Mouse (Mus musculus): Measurements from ENCODE around the gene Pirb. TPM values are rescaled to one million over a fixed set of nuclear protein-coding genes. Genes with fewer than 3 reads are reported as not detected.

Pirb gene
- total and polyA plus RNA-seq, 3 experiments: 0.12 to 0.56 TPM; not detected in 1

GRCm38 (mm10) chr7:3693809-3694075 is 26.4 kb downstream of the Pirb start:
- Histone ChIP-seq H3K79me2 (ENCODE audit: control insufficient read depth, insufficient read depth, low read length, poor library complexity) (peaks cover 7% of the 10 kb centered on the region; the same call in 1 of the 2 replicates), H3K27me3 (ENCODE audit: control insufficient read depth in 1 of 2, insufficient read depth in 2 of 2, low read length in 2 of 2) (no peaks in the 10 kb centered on the region), H3K4me3 (ENCODE audit: control insufficient read depth in 1 of 2, insufficient read depth in 1 of 2, low read depth in 2 of 2, low read length in 2 of 2) (peak overlapping the region; percentile 73 to 79), H3K36me3 (ENCODE audit: control insufficient read depth in 1 of 2, insufficient read depth in 2 of 2, low read length in 2 of 2) (peaks cover 0 to 7% of the 10 kb centered on the region in 2 experiments; a peak in 3 of 4 replicates), H3K27ac (ENCODE audit: control insufficient read depth, low read depth, low read length) (peak overlapping the region; percentile 92), H3K4me1 (ENCODE audit: control insufficient read depth in 1 of 2, insufficient read depth in 2 of 2, low read length in 2 of 2) (peaks cover 4 to 17% of the 10 kb centered on the region in 2 experiments; a peak in 3 of 4 replicates), H3K9ac (ENCODE audit: control insufficient read depth, low read depth, low read length, poor library complexity, severe bottlenecking) (peak overlapping the region; percentile 73), H3K9me3 (replicated peaks; ENCODE audit: insufficient read depth, low read length) (no peaks in the 10 kb centered on the region)
- no peak for DNase-seq (ENCODE audit: low read depth, low spot score)
- TF ChIP-seq BHLHE40 (IDR thresholded peaks at IDR 0.05; ENCODE audit: borderline replicate concordance, low read depth, low read length): 0 out of 2 replicates have a peak, but pooled peaks have one; percentile 12
- no peak for TF ChIP-seq ZC3H11A (IDR thresholded peaks at IDR 0.05; ENCODE audit: low read depth, low read length)
- no peak for TF ChIP-seq MYB (IDR thresholded peaks at IDR 0.05; ENCODE audit: low read depth, low read length)
- peak; percentile 33; the same call in 1 of the 2 replicates for TF ChIP-seq MAX (IDR thresholded peaks at IDR 0.05; ENCODE audit: low read length)
- peak in 1 of 2 experiments; percentile 3; a peak in 1 of 4 replicates for TF ChIP-seq POLR2A (IDR thresholded peaks at IDR 0.05; ENCODE audit: control insufficient read depth in 1 of 2, insufficient read depth in 1 of 2, low read depth in 1 of 2, low read length in 2 of 2, poor library complexity in 1 of 2)
- peak; percentile 54; the same call in 1 of the 2 replicates for TF ChIP-seq MXI1 (IDR thresholded peaks at IDR 0.05; ENCODE audit: low read depth, low read length)
- TF ChIP-seq POLR2AphosphoS2 (IDR thresholded peaks at IDR 0.05; ENCODE audit: low read length): no peak
- no peak for TF ChIP-seq CTCF (IDR thresholded peaks at IDR 0.05 in 2 of 3, conservative IDR thresholded peaks at IDR 0.05 in 1 of 3; ENCODE audit: control insufficient read depth in 1 of 3, insufficient read depth in 1 of 3, low read depth in 2 of 3, low read length in 3 of 3, poor library complexity in 1 of 3, severe bottlenecking in 1 of 3)

GRCm38 (mm10) chr7:3692987-3693808 is 27.0 kb downstream of the Pirb start, which contains the start of gene Mboat7:
Gene Mboat7 (minus strand): TSS chr7:3693523.
- Histone ChIP-seq H3K4me1 (ENCODE audit: control insufficient read depth in 1 of 2, insufficient read depth in 2 of 2, low read length in 2 of 2) (peaks cover 4 to 17% of the 10 kb centered on the region in 2 experiments; a peak in 3 of 4 replicates), H3K36me3 (ENCODE audit: control insufficient read depth in 1 of 2, insufficient read depth in 2 of 2, low read length in 2 of 2) (peaks cover 0 to 7% of the 10 kb centered on the region in 2 experiments; a peak in 3 of 4 replicates), H3K27me3 (ENCODE audit: control insufficient read depth in 1 of 2, insufficient read depth in 2 of 2, low read length in 2 of 2) (no peaks in the 10 kb centered on the region), H3K27ac (ENCODE audit: control insufficient read depth, low read depth, low read length) (peak within 1 kb of the TSS; percentile 92), H3K9ac (ENCODE audit: control insufficient read depth, low read depth, low read length, poor library complexity, severe bottlenecking) (peak within 1 kb of the TSS; percentile 84), H3K9me3 (replicated peaks; ENCODE audit: insufficient read depth, low read length) (no peaks in the 10 kb centered on the region), H3K4me3 (ENCODE audit: control insufficient read depth in 1 of 2, insufficient read depth in 1 of 2, low read depth in 2 of 2, low read length in 2 of 2) (peak within 1 kb of the TSS; percentile 73 to 79), H3K79me2 (ENCODE audit: control insufficient read depth, insufficient read depth, low read length, poor library complexity) (peaks cover 7% of the 10 kb centered on the region; the same call in 1 of the 2 replicates)
- peak; percentile 98 for DNase-seq (ENCODE audit: low read depth, low spot score)
- TF ChIP-seq POLR2A (IDR thresholded peaks at IDR 0.05; ENCODE audit: control insufficient read depth in 1 of 2, insufficient read depth in 1 of 2, low read depth in 1 of 2, low read length in 2 of 2, poor library complexity in 1 of 2): peak; percentile 61 to 64; a peak in 2 of 4 replicates
- no peak for TF ChIP-seq MYC (IDR thresholded peaks at IDR 0.05; ENCODE audit: low read depth, low read length)
- TF ChIP-seq E2F4 (IDR thresholded peaks at IDR 0.05; ENCODE audit: borderline replicate concordance, low read depth, low read length): 0 out of 2 replicates have a peak, but pooled peaks have one; percentile 14
- no peak for TF ChIP-seq ETS1 (IDR thresholded peaks at IDR 0.05; ENCODE audit: low read depth, low read length)
- peak; percentile 22; the same call in 1 of the 2 replicates for TF ChIP-seq POLR2AphosphoS2 (IDR thresholded peaks at IDR 0.05; ENCODE audit: low read length)
- no peak; the same call in none of the 2 replicates for TF ChIP-seq KAT2A (conservative IDR thresholded peaks at IDR 0.05; ENCODE audit: low read depth, low read length)
- no peak for TF ChIP-seq TCF12 (IDR thresholded peaks at IDR 0.05; ENCODE audit: low read depth, low read length)
- TF ChIP-seq NELFE (IDR thresholded peaks at IDR 0.05; ENCODE audit: low read depth, low read length): peak; percentile 70
- no peak for TF ChIP-seq MYB (IDR thresholded peaks at IDR 0.05; ENCODE audit: low read depth, low read length)
- no peak for TF ChIP-seq JUND (IDR thresholded peaks at IDR 0.05; ENCODE audit: low read depth, low read length)
- TF ChIP-seq ZC3H11A (IDR thresholded peaks at IDR 0.05; ENCODE audit: low read depth, low read length): no peak
- peak; percentile 61 for TF ChIP-seq MAX (IDR thresholded peaks at IDR 0.05; ENCODE audit: low read length)
- TF ChIP-seq SIN3A (IDR thresholded peaks at IDR 0.05; ENCODE audit: low read length): peak; percentile 41; the same call in 1 of the 2 replicates
- TF ChIP-seq ZMIZ1 (IDR thresholded peaks at IDR 0.05; ENCODE audit: low read depth, low read length): peak; percentile 76; the same call in 1 of the 2 replicates
- no peak for TF ChIP-seq CHD1 (IDR thresholded peaks at IDR 0.05; ENCODE audit: low read depth, low read length)
- TF ChIP-seq MAZ (IDR thresholded peaks at IDR 0.05; ENCODE audit: low read depth, low read length): no peak
- no peak for TF ChIP-seq CHD2 (IDR thresholded peaks at IDR 0.05; ENCODE audit: low read length)
- no peak for TF ChIP-seq USF2 (IDR thresholded peaks at IDR 0.05; ENCODE audit: borderline replicate concordance in 1 of 2, insufficient read depth in 1 of 2, low read depth in 1 of 2, low read length in 2 of 2)
- no peak for TF ChIP-seq RCOR1 (IDR thresholded peaks at IDR 0.05; ENCODE audit: low read depth, low read length)
- no peak for TF ChIP-seq UBTF (IDR thresholded peaks at IDR 0.05; ENCODE audit: borderline replicate concordance, insufficient read depth, low read depth, low read length)
- TF ChIP-seq CTCF (IDR thresholded peaks at IDR 0.05 in 2 of 3, conservative IDR thresholded peaks at IDR 0.05 in 1 of 3; ENCODE audit: control insufficient read depth in 1 of 3, insufficient read depth in 1 of 3, low read depth in 2 of 3, low read length in 3 of 3, poor library complexity in 1 of 3, severe bottlenecking in 1 of 3): no peak
- TF ChIP-seq TBP (IDR thresholded peaks at IDR 0.05; ENCODE audit: low read depth, low read length): 0 out of 2 replicates have a peak, but pooled peaks have one; percentile 32
- peak; percentile 56 for TF ChIP-seq ELF1 (IDR thresholded peaks at IDR 0.05; ENCODE audit: low read depth, low read length)
- TF ChIP-seq ZNF384 (IDR thresholded peaks at IDR 0.05; ENCODE audit: low read depth, low read length): 0 out of 2 replicates have a peak, but pooled peaks have one; percentile 5
- TF ChIP-seq MEF2A (IDR thresholded peaks at IDR 0.05; ENCODE audit: extremely low read depth, insufficient replicate concordance, low read depth, low read length, poor library complexity, severe bottlenecking): no peak

All from MEL (cell line).